Mouse (Mus musculus) urinary bladder, postnatal 25 days (tissue): ENCODE measurements around the gene Glis1.
A peak's percentile ranks its signal among the peaks of the same experiment; 100 is the strongest.

Source experiments
- DNase-seq: peaks from one replicate; pipeline ENCODE4 v3.0.0; 2022; ENCODE audit warnings: low spot score

Gene Glis1

DNA sequence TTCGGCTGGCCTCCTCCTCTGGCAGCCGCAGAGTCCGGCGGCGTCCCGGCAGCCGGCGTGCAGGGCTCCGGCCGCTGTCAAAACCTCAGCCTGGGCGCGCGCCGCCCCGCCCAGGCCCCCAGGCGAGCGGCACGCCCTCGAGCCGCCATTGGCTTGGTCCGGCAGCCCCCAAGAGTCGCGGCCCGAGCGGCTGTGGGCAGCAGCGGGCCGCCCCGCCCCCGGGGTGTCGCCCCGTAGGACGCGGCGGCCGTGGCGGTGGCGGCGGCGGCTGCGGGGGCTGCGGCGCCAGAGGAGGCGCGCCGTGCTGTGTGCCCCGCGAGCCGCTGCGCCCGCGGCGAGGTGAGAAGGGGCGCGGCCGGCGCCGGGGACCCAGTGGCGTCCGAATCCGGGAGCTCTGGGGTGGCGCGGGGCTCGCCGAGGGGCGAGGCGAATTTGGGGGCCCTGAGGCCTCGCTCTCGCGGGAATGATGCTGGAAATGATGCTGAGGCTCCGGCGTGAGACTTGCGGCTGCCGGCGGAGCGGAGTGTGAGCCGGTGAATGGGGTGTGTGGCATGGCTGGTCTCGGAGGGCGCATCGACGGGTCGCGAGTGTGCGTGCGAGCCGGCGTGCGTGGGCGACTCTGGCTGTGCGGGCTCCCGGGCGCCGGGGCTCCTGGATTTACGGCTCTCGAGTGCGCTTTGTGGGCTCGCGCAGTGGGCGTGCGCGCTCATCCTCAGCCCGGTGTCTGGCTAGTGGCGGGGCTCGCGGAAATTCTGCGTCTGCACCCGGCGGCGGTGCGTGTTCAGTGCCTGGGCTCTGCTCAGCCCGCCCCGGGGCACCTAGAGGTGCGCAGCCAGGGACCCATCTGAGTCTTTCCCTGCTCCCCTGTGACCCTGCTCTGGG lies at the start of gene Glis1:
Gene Glis1 (plus strand): TSS at position 236 of the 882 bp plus-strand sequence.
- DNase-seq, result peak; percentile 33

GRCm38 (mm10) chr4:107387038-107387437 lies 47.4 kb upstream of the Glis1 start:
- DNase-seq, result no peak

DNA sequence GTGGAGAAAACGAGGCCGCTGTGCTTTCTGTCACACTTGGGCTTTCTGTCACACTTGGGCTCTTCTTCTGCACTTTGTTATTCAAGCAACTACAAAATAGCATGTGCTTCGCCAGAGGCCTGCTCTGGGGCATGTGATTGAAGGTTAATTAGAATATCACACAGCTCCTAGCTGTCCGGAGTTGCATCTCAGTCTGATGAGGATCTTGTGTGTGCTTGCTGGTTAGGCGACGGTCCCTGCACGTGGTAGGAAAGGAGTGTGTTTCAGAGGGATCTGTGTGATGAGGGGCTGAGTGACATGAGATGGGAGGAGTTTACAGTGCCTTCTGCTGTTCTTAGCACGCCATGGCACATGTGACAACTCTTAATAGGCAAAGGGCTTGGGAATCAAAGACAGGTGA lies 46.9 kb upstream of the Glis1 start:
- no peak for DNase-seq

DNA sequence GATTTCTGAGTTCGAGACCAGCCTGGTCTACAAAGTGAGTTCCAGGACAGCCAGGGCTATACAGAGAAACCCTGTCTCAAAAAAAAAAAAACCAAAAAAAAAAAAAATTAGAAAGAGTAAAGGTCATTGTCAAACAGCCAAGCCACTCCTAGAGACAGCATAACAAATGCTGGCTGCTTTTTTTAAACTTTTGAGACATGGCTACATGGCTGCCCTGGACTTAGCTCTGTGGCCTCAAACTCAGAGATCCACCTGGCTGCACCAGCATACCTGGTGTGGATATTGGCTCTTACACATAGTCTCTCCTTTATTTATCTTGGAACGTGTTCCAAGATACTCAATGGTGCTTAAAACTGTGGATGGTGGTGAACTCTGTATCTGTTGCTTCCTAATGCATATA lies 46.1 kb upstream of the Glis1 start:
- DNase-seq, result no peak

GRCm38 (mm10) chr4:107389345-107389744 lies 45.0 kb upstream of the Glis1 start:
- no peak for DNase-seq

DNA sequence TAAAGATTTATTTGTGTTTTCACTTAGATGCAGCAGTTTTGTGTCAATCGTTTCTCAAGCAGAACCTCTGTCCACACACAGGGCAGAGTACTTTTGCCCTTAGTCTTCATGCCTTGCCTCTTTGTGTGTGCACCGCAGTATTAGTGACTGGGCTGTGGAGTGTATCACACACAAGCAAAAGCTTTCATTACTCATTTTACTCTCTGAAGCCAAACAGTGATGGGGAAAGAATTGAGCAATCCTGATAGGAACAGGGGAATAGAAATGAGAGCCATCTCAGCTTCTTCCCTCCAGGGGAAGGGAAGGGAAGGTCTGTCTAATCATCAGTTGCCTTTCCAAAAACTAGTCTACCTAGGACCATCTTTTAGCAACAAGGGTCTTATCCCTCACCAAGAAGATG lies 40.6 kb upstream of the Glis1 start:
- DNase-seq, result no peak

DNA sequence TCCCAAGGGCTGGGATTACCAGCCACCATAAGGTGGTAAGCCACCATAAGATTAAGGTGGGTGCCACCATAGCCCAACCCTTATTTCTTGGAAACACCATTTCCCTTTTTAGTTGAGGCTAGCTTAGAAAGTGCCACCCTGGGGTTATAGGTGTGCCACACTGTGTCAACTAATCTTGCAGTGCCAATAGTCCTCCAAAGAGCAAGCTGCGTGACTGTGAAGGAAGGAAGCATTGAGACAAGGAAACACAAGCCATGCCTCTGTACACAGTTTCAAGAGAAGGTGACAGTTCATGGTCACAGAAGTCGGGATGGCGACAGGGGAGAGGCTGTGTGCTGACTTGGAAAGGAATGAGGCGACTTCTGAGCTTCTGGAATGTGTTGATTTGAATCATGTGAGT lies 14.2 kb upstream of the Glis1 start:
- DNase-seq, result no peak

DNA sequence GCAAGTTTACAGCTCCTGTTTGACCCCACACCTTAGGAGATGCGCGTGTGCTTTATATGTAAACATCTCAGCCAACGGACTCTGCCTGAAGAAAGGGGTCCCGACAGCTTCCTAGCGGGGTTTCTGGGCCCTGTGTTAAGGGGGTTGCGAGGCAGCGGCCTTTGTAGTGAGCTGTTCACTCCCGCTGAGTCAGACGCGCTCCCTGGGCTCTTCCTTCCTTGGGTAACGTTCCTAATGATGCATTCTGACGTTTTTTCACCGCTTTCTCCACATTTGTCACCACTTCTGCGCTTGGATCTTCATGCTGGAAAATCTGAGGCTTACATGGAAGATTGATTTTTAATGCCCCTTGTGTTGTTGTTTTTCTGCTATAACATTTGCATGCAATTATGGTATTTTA lies 12.7 kb upstream of the Glis1 start:
- DNase-seq, result no peak

- DNase-seq, result peak; percentile 41
These were observed 12.2 kb upstream of the Glis1 start for GRCm38 (mm10) chr4:107422176-107422575.

GRCm38 (mm10) chr4:107425616-107426015 lies 8.8 kb upstream of the Glis1 start:
- no peak for DNase-seq

DNA sequence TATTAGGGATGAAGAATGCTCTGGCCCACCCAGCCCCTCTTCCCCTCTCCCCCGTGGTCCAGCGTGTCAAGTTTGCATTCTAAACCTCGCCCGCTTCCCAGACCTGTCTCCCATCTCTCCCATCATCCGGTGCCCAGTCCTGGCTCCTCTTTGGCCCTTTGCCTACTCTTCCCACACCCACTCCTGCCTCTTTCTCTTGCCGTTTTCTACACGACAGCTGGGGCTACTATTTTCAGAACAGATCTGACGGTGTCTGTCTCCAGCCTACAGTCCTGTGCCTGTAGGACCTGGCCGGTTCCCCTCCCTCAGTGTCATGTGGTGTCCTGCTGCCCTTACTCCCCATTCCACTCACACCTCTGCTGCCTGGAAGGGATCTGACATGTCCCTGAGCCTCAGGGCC lies 7.8 kb upstream of the Glis1 start:
- DNase-seq, result no peak

DNA sequence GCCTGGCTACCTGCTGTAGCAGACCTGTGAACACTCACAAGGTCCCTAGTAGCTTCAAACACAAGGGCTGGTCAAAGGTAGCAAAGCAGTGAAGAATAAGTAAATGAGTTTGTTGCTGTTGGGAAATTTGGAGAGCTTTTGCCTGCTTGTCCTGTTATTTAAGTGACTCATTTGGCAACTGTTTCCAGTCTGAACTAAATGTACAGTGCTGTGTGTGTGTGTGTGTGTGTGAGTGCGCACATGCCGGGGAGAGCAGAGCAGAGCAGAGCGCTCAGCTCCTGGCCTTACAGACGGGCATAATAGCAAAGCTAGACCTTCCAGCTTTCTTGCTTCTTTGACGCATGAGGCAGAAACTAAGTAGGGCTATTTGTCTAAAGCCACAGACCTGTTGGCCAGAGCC lies 1.7 kb upstream of the Glis1 start:
- peak; percentile 24 for DNase-seq

DNA sequence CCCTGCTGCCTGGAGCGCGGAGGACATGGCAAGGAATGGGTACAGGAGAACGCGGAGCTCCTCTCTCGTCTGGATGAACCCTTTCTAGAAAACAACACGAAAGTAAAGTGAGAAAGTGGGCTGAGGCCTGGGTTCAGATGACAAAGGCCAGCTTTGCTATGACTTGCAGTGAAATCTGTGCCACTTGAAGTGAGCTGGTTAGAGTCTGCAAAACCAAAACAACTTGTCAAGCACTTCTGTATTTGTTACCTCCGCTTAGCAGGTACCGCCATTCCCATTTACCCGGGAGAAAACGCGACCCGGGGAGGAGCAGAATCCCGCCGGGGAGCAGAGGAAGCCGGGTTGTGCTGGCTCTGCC lies 414 bp upstream of the Glis1 start:
- DNase-seq, result no peak

DNA sequence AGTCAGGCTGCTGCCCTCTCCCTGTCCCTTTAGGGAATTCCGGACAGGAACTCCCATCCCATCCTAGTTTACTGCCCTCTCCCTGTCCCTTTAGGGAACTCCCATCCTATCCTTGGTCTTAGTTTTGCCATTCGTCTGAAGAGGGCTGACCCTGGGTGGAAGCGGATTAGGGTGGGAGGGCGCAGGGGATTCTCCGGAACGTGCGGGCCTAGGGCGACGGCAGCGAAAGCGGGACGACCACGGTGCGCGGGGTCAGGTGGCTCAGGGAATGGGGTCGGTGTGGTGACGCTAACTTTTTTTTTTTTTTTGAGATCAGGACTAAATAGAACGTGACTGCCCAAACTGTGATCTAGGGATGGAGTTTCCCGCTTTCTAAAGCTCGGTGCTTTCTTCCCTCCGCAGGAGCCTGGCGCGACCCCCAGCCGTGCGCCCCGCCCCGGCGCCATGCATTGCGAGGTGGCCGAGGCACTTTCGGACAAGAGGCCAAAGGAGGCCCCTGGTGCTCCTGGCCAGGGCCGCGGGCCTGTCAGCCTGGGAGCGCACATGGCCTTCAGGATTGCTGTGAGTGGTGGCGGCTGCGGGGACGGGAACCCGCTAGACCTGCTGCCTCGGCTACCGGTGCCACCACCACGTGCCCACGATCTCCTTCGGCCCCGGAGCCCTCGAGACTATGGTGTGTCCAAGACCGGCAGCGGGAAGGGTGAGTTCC lies 1.0 kb downstream of the Glis1 start:
- DNase-seq, result no peak

DNA sequence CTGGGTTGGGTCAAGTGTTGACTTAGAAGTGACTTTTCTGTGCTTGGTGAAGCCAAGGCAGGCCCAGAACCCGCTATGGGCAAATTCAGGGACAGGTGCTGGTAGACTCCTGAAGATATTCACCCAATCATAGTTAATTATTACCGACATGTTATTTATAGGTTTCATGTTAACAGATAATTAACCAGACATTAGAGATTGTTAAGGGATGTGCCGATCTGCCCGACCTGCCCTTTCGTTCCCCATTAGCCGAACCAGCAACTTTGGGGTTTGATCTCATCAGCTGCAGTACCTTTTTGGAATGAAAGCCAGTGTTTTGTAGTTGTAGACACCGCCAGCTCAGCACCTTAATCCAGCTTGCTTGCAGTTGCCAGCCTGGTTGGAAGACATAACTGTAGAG lies 2.1 kb downstream of the Glis1 start:
- DNase-seq, result no peak

- no peak for DNase-seq
These were observed 4.3 kb downstream of the Glis1 start for GRCm38 (mm10) chr4:107438741-107439140.

DNA sequence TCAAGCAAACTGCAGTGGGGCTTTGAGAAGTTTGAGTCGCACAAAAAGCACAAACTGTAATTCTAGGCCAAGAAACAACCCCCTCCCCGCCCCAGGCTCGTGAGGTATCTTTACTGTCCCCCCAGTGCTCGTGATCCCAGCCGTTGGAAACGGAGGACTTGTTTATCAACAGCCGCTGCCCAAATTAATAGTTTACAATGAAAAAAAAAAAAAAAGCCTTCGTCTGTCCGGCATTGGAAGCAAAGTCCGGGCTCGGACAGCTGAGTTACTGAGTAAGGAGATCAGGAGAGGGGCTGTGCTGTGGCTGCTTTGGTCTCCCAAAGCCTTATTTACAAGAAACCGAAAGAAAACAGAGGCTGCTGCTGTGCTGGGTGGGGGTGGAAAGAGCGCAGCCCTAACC lies 5.9 kb downstream of the Glis1 start:
- DNase-seq, result no peak

GRCm38 (mm10) chr4:107442288-107442687 lies 7.9 kb downstream of the Glis1 start:
- DNase-seq, result no peak

GRCm38 (mm10) chr4:107442891-107443483 lies 8.6 kb downstream of the Glis1 start:
- no peak for DNase-seq

DNA sequence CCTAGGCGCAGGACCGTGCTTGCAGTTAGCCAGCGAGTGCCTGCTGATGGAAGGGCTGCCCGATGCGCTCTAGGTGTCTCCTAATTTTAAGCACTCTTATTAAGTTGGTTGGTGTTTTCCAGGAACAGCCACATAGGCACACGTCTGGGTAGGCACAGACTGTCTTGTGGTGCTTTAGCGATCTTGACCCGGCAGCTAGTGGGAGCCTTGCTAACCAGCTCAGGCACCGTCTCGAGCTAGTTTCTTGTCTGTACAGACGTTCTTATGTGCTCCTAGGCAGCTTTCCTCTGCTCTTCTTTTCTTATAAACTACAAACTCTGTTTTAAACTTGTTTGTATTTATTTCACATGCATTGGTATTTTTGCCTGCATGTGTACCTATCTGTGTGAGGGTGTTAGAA lies 9.2 kb downstream of the Glis1 start:
- no peak for DNase-seq

DNA sequence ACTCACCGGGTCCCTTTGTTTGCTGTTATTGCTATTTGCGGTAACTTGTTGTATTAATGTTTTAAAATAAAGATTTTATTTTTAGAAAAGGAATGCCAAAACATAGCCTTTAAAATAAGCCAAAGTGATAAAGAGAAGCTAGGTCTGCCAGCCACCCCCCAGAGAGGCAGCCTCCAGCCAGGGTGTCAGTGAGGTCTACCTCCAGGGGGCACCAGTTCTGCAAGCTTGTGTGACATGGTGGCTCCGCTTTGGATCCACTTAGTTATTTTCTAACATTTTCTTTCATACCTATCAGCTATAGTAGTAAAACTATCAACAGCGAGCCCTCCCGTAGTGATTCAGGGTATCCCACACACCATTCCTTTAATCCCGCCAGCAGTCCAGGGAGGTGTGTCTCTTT lies 14.1 kb downstream of the Glis1 start:
- no peak for DNase-seq

- DNase-seq, result no peak
These were observed 15.1 kb downstream of the Glis1 start for GRCm38 (mm10) chr4:107449519-107449918.
